Mouse (Mus musculus): ENCODE measurements at regions not wholly inside any gene's neighbourhood (a gene's known extent, or its start where the extent isn't known, plus 50 kb on each side); places are given as distances from the start of the nearest gene placed in this dataset.

DNA sequence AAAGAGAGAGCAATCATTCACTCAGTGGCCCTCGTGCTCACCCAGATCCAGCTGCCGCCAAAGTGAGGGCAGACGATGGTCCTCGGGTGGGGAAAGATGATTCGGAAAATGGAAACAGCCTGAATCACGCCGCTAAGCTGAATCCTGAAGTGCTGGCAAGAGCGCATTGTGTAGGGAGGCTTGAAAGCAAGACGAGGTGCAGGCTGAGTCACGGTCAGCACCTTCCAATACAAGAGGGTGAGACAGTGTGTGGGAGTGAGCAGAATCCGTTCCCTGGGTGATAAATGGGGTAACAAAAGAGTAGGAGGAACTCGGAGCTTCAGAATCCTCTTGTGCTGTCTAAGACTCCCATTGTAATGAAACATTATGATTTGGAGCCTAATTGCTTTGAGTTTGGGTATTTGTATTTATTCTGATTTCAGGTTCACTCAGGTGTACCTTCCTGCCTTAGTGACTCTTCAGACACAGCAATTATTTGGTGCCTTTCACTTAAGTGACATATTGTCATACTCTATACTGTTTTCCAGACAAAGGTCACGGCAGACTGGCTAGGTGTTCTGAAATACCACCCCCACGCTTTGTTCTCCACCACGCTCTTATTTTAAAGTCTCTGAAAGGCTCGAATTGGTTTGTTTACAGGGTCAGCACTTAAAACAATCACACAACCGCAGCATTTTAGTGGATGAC lies 70.0 kb downstream of the Mbip start:
- Histone ChIP-seq H3K4me1 (ENCODE audit: control insufficient read depth, insufficient read depth, low read length) (0 out of 2 replicates have a peak, but pooled peaks cover 5% of the 10 kb centered on the region), H3K4me2 (ENCODE audit: low read length) (peak overlapping the region; percentile 20), H3K4me3 (replicated peaks; ENCODE audit: low read depth, low read length) (no peak overlapping the region), H3K9me3 (ENCODE audit: control insufficient read depth, low read length) (no peaks in the 10 kb centered on the region), H3K27me3 (ENCODE audit: control insufficient read depth, insufficient read depth, low read length) (no peaks in the 10 kb centered on the region), H3K36me3 (ENCODE audit: control insufficient read depth, insufficient read depth, low read length) (no peaks in the 10 kb centered on the region), H3K27ac (replicated peaks; ENCODE audit: low read depth, low read length) (no peak overlapping the region), H3K9ac (replicated peaks; ENCODE audit: low read length) (no peak overlapping the region; the same call in 1 of the 2 replicates)
- DNase-seq (no peak), ATAC-seq (ENCODE audit: low FRiP score, low TSS enrichment) (no peak)
- 9% methylated on average over 17 of the region's 17 CpGs for WGBS

- H3K27me3 ChIP-seq (ENCODE audit: control insufficient read depth, insufficient read depth, low read length) = no peaks in the 10 kb centered on the region
- no peak for ATAC-seq (ENCODE audit: low FRiP score, low TSS enrichment)
- H3K27ac ChIP-seq (replicated peaks; ENCODE audit: low read depth, low read length) = no peak overlapping the region
- DNase-seq = no peak
- no peaks in the 10 kb centered on the region for H3K4me1 ChIP-seq (ENCODE audit: control insufficient read depth, insufficient read depth, low read length)
- no peaks in the 10 kb centered on the region for H3K36me3 ChIP-seq (ENCODE audit: control insufficient read depth, insufficient read depth, low read length)
- H3K9me3 ChIP-seq (ENCODE audit: control insufficient read depth, low read length) = no peaks in the 10 kb centered on the region
- WGBS = 83% methylated on average over 6 of the region's 6 CpGs
- no peak overlapping the region for H3K9ac ChIP-seq (replicated peaks; ENCODE audit: low read length)
- H3K4me3 ChIP-seq (replicated peaks; ENCODE audit: low read depth, low read length) = no peak overlapping the region
- H3K4me2 ChIP-seq (ENCODE audit: low read length) = no peak overlapping the region
Measured at GRCm38 (mm10) chr12:56265049-56265448, 80.6 kb downstream of the Mbip start.

GRCm38 (mm10) chr12:56261471-56261870 lies 84.2 kb downstream of the Mbip start:
- Histone ChIP-seq H3K27ac (replicated peaks; ENCODE audit: low read depth, low read length) (no peak overlapping the region), H3K4me3 (replicated peaks; ENCODE audit: low read depth, low read length) (no peak overlapping the region), H3K9me3 (ENCODE audit: control insufficient read depth, low read length) (no peaks in the 10 kb centered on the region), H3K27me3 (ENCODE audit: control insufficient read depth, insufficient read depth, low read length) (no peaks in the 10 kb centered on the region), H3K4me1 (ENCODE audit: control insufficient read depth, insufficient read depth, low read length) (peaks cover 11% of the 10 kb centered on the region), H3K4me2 (ENCODE audit: low read length) (no peak overlapping the region), H3K9ac (replicated peaks; ENCODE audit: low read length) (no peak overlapping the region), H3K36me3 (ENCODE audit: control insufficient read depth, insufficient read depth, low read length) (no peaks in the 10 kb centered on the region)
- 75% methylated on average over 4 of the region's 4 CpGs for WGBS
- ATAC-seq (ENCODE audit: low FRiP score, low TSS enrichment) (no peak), DNase-seq (no peak)

DNA sequence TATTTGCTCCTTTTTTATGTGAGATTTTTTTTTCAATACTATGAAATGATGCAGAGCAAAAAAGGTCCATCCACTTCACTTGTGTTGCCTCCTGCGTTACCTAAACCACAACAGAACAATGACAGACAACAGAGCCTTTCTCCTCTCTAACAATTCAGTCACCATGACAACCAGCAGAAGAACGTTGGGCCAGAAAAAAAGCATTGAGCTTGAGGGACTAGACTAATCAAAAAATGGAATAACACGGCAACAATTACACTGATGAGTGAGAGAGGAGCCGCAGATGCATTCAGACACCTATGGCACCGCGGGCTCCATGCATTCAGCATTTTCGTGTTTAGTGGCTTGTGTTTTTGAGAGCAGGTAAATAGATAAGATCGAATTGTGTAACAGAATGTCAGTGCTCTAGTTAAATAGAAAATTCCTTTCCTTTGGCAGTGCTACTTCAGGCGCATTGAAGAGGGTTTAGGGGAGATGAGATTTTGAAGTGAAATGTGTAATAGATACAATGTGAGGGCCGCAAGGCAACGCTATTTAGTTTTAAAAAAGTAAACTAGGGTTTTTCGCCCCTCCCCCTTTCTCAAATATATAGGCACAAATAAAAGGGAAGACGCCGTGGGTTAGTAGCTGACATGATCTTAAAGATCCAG lies 87.2 kb downstream of the Mbip start:
- ATAC-seq (ENCODE audit: low FRiP score, low TSS enrichment) (peak; percentile 63; the same call in 1 of the 2 replicates), DNase-seq (peak; percentile 80)
- peaks cover 15% of the 10 kb centered on the region for H3K4me1 ChIP-seq (ENCODE audit: control insufficient read depth, insufficient read depth, low read length)
- H3K4me3 ChIP-seq (replicated peaks; ENCODE audit: low read depth, low read length) = no peak overlapping the region
- no peaks in the 10 kb centered on the region for H3K36me3 ChIP-seq (ENCODE audit: control insufficient read depth, insufficient read depth, low read length)
- 29% methylated on average over 14 of the region's 14 CpGs for WGBS
- H3K9me3 ChIP-seq (ENCODE audit: control insufficient read depth, low read length) = no peaks in the 10 kb centered on the region
- no peaks in the 10 kb centered on the region for H3K27me3 ChIP-seq (ENCODE audit: control insufficient read depth, insufficient read depth, low read length)
- H3K9ac ChIP-seq (replicated peaks; ENCODE audit: low read length) = no peak overlapping the region
- H3K4me2 ChIP-seq (ENCODE audit: low read length) = peak overlapping the region; percentile 27; the same call in 1 of the 2 replicates
- H3K27ac ChIP-seq (replicated peaks; ENCODE audit: low read depth, low read length) = peak overlapping the region; percentile 70

DNA sequence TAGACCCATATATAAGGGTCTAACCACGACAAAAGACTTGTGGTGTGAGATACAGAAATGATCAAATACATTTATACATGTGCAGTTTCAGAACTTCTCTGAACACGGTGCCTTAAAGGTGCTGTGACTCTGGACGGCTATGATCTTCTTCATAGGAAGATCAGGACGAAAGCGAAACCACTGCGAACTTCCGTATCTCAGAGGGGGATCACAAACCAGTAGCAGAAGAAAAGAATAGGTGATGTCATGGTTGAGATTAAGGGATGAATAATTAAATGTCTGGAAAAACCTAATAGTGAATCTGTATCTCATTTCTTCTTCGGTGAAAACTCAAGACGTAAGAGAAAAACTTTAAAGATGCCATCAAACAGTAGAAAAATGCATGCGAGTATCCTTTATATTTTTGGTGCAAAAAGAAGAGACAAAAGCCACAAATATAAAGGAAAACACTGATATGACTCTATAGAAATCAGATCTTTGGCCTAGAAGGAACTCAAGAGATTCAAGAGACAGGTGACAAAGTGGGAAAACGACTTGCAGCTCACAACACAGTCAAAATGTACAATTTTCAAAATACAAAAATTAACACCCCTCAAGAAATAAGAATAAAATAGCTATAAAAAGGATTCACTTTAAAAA lies 89.3 kb downstream of the Mbip start:
- peaks cover 28% of the 10 kb centered on the region for H3K4me1 ChIP-seq (ENCODE audit: control insufficient read depth, insufficient read depth, low read length)
- WGBS = 69% methylated on average over 11 of the region's 11 CpGs
- H3K4me3 ChIP-seq (replicated peaks; ENCODE audit: low read depth, low read length) = no peak overlapping the region
- no peaks in the 10 kb centered on the region for H3K27me3 ChIP-seq (ENCODE audit: control insufficient read depth, insufficient read depth, low read length)
- no peak overlapping the region for H3K9ac ChIP-seq (replicated peaks; ENCODE audit: low read length)
- no peaks in the 10 kb centered on the region for H3K9me3 ChIP-seq (ENCODE audit: control insufficient read depth, low read length)
- H3K36me3 ChIP-seq (ENCODE audit: control insufficient read depth, insufficient read depth, low read length) = no peaks in the 10 kb centered on the region
- no peak overlapping the region for H3K4me2 ChIP-seq (ENCODE audit: low read length)
- ATAC-seq (ENCODE audit: low FRiP score, low TSS enrichment) (no peak), DNase-seq (no peak)
- no peak overlapping the region for H3K27ac ChIP-seq (replicated peaks; ENCODE audit: low read depth, low read length)

DNA sequence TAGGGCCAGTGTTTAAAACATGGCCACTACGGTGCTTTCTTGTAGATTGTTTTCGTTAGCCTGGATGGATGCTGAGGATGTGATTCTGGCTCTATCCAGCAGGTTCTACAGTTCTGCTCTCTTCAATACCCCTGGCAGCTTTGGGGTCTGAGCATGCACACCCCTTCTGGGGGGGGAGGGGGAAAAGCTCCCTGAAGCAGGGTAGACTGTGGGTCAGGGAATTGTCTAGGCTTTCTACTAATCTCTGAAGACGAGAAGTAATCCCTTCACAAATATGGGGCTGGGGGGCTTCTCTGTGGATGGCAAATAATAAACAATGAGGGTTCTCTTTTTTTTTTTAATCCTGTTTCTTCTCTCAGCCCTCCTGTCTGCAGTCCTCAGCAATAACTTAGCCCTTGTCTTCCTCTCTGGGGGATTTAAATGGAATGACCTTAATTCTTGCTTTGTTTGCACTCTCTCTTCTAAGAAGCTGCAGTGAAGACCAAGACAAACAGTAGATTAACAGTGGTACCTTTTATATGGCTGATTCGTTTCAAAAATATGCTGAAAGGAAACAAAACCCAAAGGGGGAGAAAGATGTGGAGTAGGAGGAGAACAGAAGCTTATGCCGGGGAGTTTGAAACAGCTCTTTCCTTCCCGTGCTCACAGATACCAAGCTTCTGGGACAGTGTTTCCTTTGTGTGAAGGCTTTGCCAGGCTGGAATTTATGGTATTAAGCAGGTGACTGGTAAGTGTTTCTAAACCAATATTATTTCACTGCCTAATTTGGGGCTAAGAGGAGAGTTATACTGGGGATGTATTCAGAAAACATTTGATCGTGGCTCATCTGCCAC lies 92.9 kb downstream of the Mbip start:
- Histone ChIP-seq H3K27ac (replicated peaks; ENCODE audit: low read depth, low read length) (no peak overlapping the region), H3K4me2 (ENCODE audit: low read length) (no peak overlapping the region), H3K4me1 (ENCODE audit: control insufficient read depth, insufficient read depth, low read length) (peaks cover 17% of the 10 kb centered on the region; the same call in 1 of the 2 replicates), H3K9ac (replicated peaks; ENCODE audit: low read length) (no peak overlapping the region), H3K27me3 (ENCODE audit: control insufficient read depth, insufficient read depth, low read length) (no peaks in the 10 kb centered on the region), H3K9me3 (ENCODE audit: control insufficient read depth, low read length) (no peaks in the 10 kb centered on the region), H3K4me3 (replicated peaks; ENCODE audit: low read depth, low read length) (no peak overlapping the region), H3K36me3 (ENCODE audit: control insufficient read depth, insufficient read depth, low read length) (no peaks in the 10 kb centered on the region)
- ATAC-seq (ENCODE audit: low FRiP score, low TSS enrichment) = peak; percentile 40; the same call in 1 of the 2 replicates
- DNase-seq = peak; percentile 53
- 22% methylated on average over 7 of the region's 7 CpGs for WGBS

DNA sequence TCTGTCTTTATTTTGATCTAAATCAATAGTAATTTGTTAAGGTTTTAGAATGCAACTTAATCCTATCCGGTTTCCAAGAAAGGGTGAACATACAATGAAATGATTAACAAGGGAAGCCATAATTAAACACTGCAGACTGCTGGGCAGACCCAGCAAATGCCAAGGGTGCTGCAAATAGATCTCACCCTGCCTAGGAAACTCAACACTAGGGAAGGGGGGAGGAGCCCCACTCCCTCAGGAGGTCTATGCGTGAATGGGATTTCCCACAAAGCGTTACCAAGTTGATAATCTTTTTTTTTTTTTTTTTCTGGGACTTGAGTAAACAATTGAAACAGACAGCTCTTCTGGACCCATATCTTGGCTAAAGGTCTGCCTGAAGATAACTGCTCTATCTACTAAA lies 95.4 kb downstream of the Mbip start:
- no peaks in the 10 kb centered on the region for H3K27me3 ChIP-seq (ENCODE audit: control insufficient read depth, insufficient read depth, low read length)
- ATAC-seq (ENCODE audit: low FRiP score, low TSS enrichment) (no peak), DNase-seq (no peak)
- no peak overlapping the region for H3K27ac ChIP-seq (replicated peaks; ENCODE audit: low read depth, low read length)
- H3K4me2 ChIP-seq (ENCODE audit: low read length) = no peak overlapping the region
- H3K4me3 ChIP-seq (replicated peaks; ENCODE audit: low read depth, low read length) = no peak overlapping the region
- 17% methylated on average over 3 of the region's 3 CpGs for WGBS
- no peak overlapping the region for H3K9ac ChIP-seq (replicated peaks; ENCODE audit: low read length)
- no peaks in the 10 kb centered on the region for H3K36me3 ChIP-seq (ENCODE audit: control insufficient read depth, insufficient read depth, low read length)
- no peaks in the 10 kb centered on the region for H3K9me3 ChIP-seq (ENCODE audit: control insufficient read depth, low read length)
- peaks cover 17% of the 10 kb centered on the region; the same call in 1 of the 2 replicates for H3K4me1 ChIP-seq (ENCODE audit: control insufficient read depth, insufficient read depth, low read length)

- no peaks in the 10 kb centered on the region for H3K9me3 ChIP-seq (ENCODE audit: control insufficient read depth, low read length)
- no peak for DNase-seq
- WGBS = 91% methylated on average over 7 of the region's 7 CpGs
Measured at GRCm38 (mm10) chr12:56246406-56246805, 99.3 kb downstream of the Mbip start.

More at GRCm38 (mm10) chr12:56246406-56246805, 99.3 kb downstream of the Mbip start:
- Histone ChIP-seq H3K9ac (replicated peaks; ENCODE audit: low read length) (no peak overlapping the region), H3K27ac (replicated peaks; ENCODE audit: low read depth, low read length) (no peak overlapping the region), H3K4me3 (replicated peaks; ENCODE audit: low read depth, low read length) (no peak overlapping the region), H3K36me3 (ENCODE audit: control insufficient read depth, insufficient read depth, low read length) (no peaks in the 10 kb centered on the region), H3K4me2 (ENCODE audit: low read length) (no peak overlapping the region), H3K27me3 (ENCODE audit: control insufficient read depth, insufficient read depth, low read length) (no peaks in the 10 kb centered on the region), H3K4me1 (ENCODE audit: control insufficient read depth, insufficient read depth, low read length) (0 out of 2 replicates have a peak, but pooled peaks cover under 1% of the 10 kb centered on the region)
- ATAC-seq (ENCODE audit: low FRiP score, low TSS enrichment) = no peak
